Mouse (Mus musculus): Measurements from ENCODE around the gene Tmem43. TPM values are rescaled to one million over a fixed set of nuclear protein-coding genes. Genes with fewer than 3 reads are reported as not detected.

The Tmem43 gene
- total and polyA plus RNA-seq, 3 experiments = 22.3 to 23.7 TPM; not detected in 1

- Histone ChIP-seq H3K9ac (ENCODE audit: control insufficient read depth, low read depth, low read length, poor library complexity, severe bottlenecking) (peak within 1 kb of the TSS; percentile 95), H3K79me2 (ENCODE audit: control insufficient read depth, insufficient read depth, low read length, poor library complexity) (peaks cover 15% of the 10 kb centered on the region), H3K27ac (ENCODE audit: control insufficient read depth, low read depth, low read length) (peak within 1 kb of the TSS; percentile 78), H3K4me1 (ENCODE audit: control insufficient read depth in 1 of 2, insufficient read depth in 2 of 2, low read length in 2 of 2) (peaks cover 2 to 10% of the 10 kb centered on the region in 2 experiments; a peak in 3 of 4 replicates), H3K9me3 (replicated peaks; ENCODE audit: insufficient read depth, low read length) (no peaks in the 10 kb centered on the region), H3K27me3 (ENCODE audit: control insufficient read depth in 1 of 2, insufficient read depth in 2 of 2, low read length in 2 of 2) (no peaks in the 10 kb centered on the region), H3K36me3 (ENCODE audit: control insufficient read depth in 1 of 2, insufficient read depth in 2 of 2, low read length in 2 of 2) (peaks cover 13 to 24% of the 10 kb centered on the region in 2 experiments; a peak in 3 of 4 replicates), H3K4me3 (ENCODE audit: control insufficient read depth in 1 of 2, insufficient read depth in 1 of 2, low read depth in 2 of 2, low read length in 2 of 2) (peak within 1 kb of the TSS; percentile 80 to 93)
- peak; percentile 96 for DNase-seq (ENCODE audit: low read depth, low spot score)
- TF ChIP-seq ZKSCAN1 (IDR thresholded peaks at IDR 0.05; ENCODE audit: low read depth, low read length) (no peak), NRF1 (IDR thresholded peaks at IDR 0.05; ENCODE audit: insufficient read depth, low read depth, low read length, poor library complexity, severe bottlenecking) (peak; percentile 47; the same call in 1 of the 2 replicates), MAX (IDR thresholded peaks at IDR 0.05; ENCODE audit: low read length) (no peak; the same call in 1 of the 2 replicates), ZC3H11A (IDR thresholded peaks at IDR 0.05; ENCODE audit: low read depth, low read length) (no peak), CHD1 (IDR thresholded peaks at IDR 0.05; ENCODE audit: low read depth, low read length) (0 out of 2 replicates have a peak, but pooled peaks have one; percentile 30), POLR2AphosphoS5 (IDR thresholded peaks at IDR 0.05; ENCODE audit: borderline replicate concordance, low read depth, low read length) (no peak), TCF12 (IDR thresholded peaks at IDR 0.05; ENCODE audit: low read depth, low read length) (peak; percentile 79), GATA1 (IDR thresholded peaks at IDR 0.05; ENCODE audit: low read depth, low read length) (no peak), NELFE (IDR thresholded peaks at IDR 0.05; ENCODE audit: low read depth, low read length) (peak; percentile 84), USF1 (IDR thresholded peaks at IDR 0.05; ENCODE audit: low read depth, low read length) (no peak), MEF2A (IDR thresholded peaks at IDR 0.05; ENCODE audit: extremely low read depth, insufficient replicate concordance, low read depth, low read length, poor library complexity, severe bottlenecking) (no peak), HCFC1 (IDR thresholded peaks at IDR 0.05; ENCODE audit: low read depth, low read length) (peak; percentile 92), POLR2AphosphoS2 (IDR thresholded peaks at IDR 0.05; ENCODE audit: low read length) (peak; percentile 75), ETS1 (IDR thresholded peaks at IDR 0.05; ENCODE audit: low read depth, low read length) (0 out of 2 replicates have a peak, but pooled peaks have one; percentile 32), SIN3A (IDR thresholded peaks at IDR 0.05; ENCODE audit: low read length) (peak; percentile 82), MAZ (IDR thresholded peaks at IDR 0.05; ENCODE audit: low read depth, low read length) (peak; percentile 60; the same call in 1 of the 2 replicates), GABPA (IDR thresholded peaks at IDR 0.05; ENCODE audit: low read depth, low read length) (no peak), ELF1 (IDR thresholded peaks at IDR 0.05; ENCODE audit: low read depth, low read length) (peak; percentile 76), USF2 (IDR thresholded peaks at IDR 0.05; ENCODE audit: borderline replicate concordance in 1 of 2, insufficient read depth in 1 of 2, low read depth in 1 of 2, low read length in 2 of 2) (no peak), MXI1 (IDR thresholded peaks at IDR 0.05; ENCODE audit: low read depth, low read length) (peak; percentile 64), TBP (IDR thresholded peaks at IDR 0.05; ENCODE audit: low read depth, low read length) (peak; percentile 89), CHD2 (IDR thresholded peaks at IDR 0.05; ENCODE audit: low read length) (peak; percentile 97), KAT2A (conservative IDR thresholded peaks at IDR 0.05; ENCODE audit: low read depth, low read length) (no peak; the same call in 1 of the 2 replicates), MYC (IDR thresholded peaks at IDR 0.05; ENCODE audit: low read depth, low read length) (peak; percentile 68; the same call in 1 of the 2 replicates), BHLHE40 (IDR thresholded peaks at IDR 0.05; ENCODE audit: borderline replicate concordance, low read depth, low read length) (no peak), TAL1 (IDR thresholded peaks at IDR 0.05; ENCODE audit: low read length) (no peak), POLR2A (IDR thresholded peaks at IDR 0.05; ENCODE audit: control insufficient read depth in 1 of 2, insufficient read depth in 1 of 2, low read depth in 1 of 2, low read length in 2 of 2, poor library complexity in 1 of 2) (peak; percentile 29 to 93; a peak in 3 of 4 replicates)
These were observed 42.3 kb downstream of the Tmem43 start, which contains the start of the genes Xpc and Lsm3 for GRCm38 (mm10) chr6:91515545-91516449. TSS of gene Xpc (minus strand) at chr6:91515888. TSS of gene Lsm3 (plus strand) at chr6:91515928.
